Mouse (Mus musculus): Measurements from ENCODE around the gene Rhbdf1.

GRCm38 (mm10) chr11:32193156-32193555 is 28.9 kb downstream of the Rhbdf1 start:
- TF ChIP-seq CTCF (IDR thresholded peaks at IDR 0.05; ENCODE audit: insufficient read depth, low read length), result no peak
- TF ChIP-seq POLR2A (IDR thresholded peaks at IDR 0.05; ENCODE audit: borderline replicate concordance, extremely low read depth, low read depth, low read length), result no peak
